Mouse (Mus musculus) neural tube, embryonic 13.5 days (tissue): ENCODE measurements around the gene Rhod. TPM values are rescaled to one million over a fixed set of nuclear protein-coding genes. Genes with fewer than 3 reads are reported as not detected.

Source experiments
- ATAC-seq: fragments of 200-750 bp; cut with Nextera tagmentation; 2 replicates; pipeline ENCODE4 v1.8.0; 2017; ENCODE audit warnings: low read depth, mild to moderate bottlenecking, moderate TSS enrichment, moderate library complexity
- H3K27ac ChIP-seq: fragments of 300-500 bp; sonication (generic); replicated peaks from 2 replicates; pipeline ENCODE4 v1.5.1; 2015; ENCODE audit warnings: moderate library complexity, mild to moderate bottlenecking, inconsistent platforms
- H3K27me3 ChIP-seq: fragments of 300-500 bp; sonication (generic); 2 replicates; pipeline ENCODE4 v1.6.1; 2015; ENCODE audit warnings: mild to moderate bottlenecking, inconsistent platforms
- H3K36me3 ChIP-seq: fragments of 300-500 bp; sonication (generic); 2 replicates; pipeline ENCODE4 v1.6.1; 2015; ENCODE audit warnings: mild to moderate bottlenecking, inconsistent platforms
- H3K4me1 ChIP-seq: fragments of 300-500 bp; sonication (generic); replicated peaks from 2 replicates; pipeline ENCODE4 v1.6.1; 2015; ENCODE audit warnings: inconsistent platforms
- H3K4me2 ChIP-seq: fragments of 300-500 bp; sonication (generic); 2 replicates; pipeline ENCODE4 v1.6.1; 2015; ENCODE audit warnings: inconsistent platforms, mild to moderate bottlenecking, moderate library complexity
- H3K4me3 ChIP-seq: fragments of 300-500 bp; sonication (generic); 2 replicates; pipeline ENCODE4 v1.5.1; 2015; ENCODE audit warnings: mild to moderate bottlenecking, inconsistent platforms
- H3K9ac ChIP-seq: fragments of 300-500 bp; sonication (generic); 2 replicates; pipeline ENCODE4 v1.6.1; 2015; ENCODE audit warnings: moderate library complexity, mild to moderate bottlenecking, inconsistent platforms
- H3K9me3 ChIP-seq: fragments of 300-500 bp; sonication (generic); 2 replicates; pipeline ENCODE4 v1.6.1; 2016; ENCODE audit warnings: inconsistent platforms
- WGBS: fragments of 180-500 bp; shearing (Covaris S2); methylation state at CpG from one replicate; pipeline ENCODE4 v1.1.7; 2015; 5-methylcytosine and 5-hydroxymethylcytosine counted together
- polyA plus RNA-seq: library from polyadenylated mRNA; unstranded; fragments of >200 nt; fragmentation: Nextera tagmentation; extraction: Ambion mirVana; gene quantifications from 2 replicates; pipeline ENCODE4 v1.2.1, GENCODE M21; 2015

Rhod gene
- polyA plus RNA-seq, 1 experiment from 2014 or later: 8.5 TPM

DNA sequence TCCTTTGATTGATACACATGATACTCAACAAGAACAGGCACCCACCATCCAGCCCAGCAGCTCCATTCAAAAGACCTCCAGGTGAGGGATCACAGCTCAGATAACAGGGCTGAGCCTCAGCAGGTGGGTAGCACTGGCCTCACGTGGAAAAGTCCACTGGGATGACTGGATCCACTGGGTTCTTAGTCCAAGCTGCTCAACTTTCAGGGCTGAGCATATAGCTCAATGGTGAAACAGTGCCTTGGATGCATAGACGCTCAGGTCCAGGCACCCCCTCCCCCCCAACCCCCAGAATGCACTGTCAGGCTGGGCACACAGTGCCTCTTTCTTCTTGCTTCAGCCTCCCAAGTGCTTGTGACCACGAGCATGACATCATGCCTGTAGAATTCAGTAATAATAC is 16.2 kb downstream of the Rhod start:
- no peak overlapping the region for H3K4me3 ChIP-seq
- 76% methylated on average over 3 of the region's 3 CpGs for WGBS
- no peak overlapping the region for H3K4me2 ChIP-seq
- H3K27me3 ChIP-seq: no peaks in the 10 kb centered on the region
- no peak overlapping the region for H3K27ac ChIP-seq
- no peaks in the 10 kb centered on the region for H3K9me3 ChIP-seq
- H3K36me3 ChIP-seq: no peaks in the 10 kb centered on the region
- no peak for ATAC-seq
- no peaks in the 10 kb centered on the region for H3K4me1 ChIP-seq
- H3K9ac ChIP-seq: no peak overlapping the region

DNA sequence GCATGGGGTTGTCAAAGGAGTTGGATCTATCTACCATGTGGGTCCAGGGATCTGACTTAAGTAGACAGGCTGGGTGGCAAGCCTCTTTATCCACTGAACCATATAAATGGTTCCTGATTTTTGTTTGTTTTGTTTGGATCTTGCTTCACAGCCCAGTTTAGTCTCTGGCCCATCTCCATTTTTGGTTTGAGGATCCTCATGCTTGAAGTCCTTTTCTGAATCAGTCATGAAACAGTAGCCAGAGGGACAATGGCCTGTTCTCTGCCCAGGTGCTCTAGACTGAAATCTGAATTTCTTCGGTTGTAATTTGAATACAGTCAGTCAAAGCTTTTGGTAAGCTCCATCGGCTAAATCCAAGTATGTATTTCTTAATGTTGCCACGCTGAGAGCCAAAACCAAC is 16.7 kb downstream of the Rhod start:
- Histone ChIP-seq H3K4me2 (no peak overlapping the region), H3K4me1 (no peaks in the 10 kb centered on the region), H3K27me3 (no peaks in the 10 kb centered on the region), H3K27ac (no peak overlapping the region), H3K36me3 (no peaks in the 10 kb centered on the region), H3K4me3 (no peak overlapping the region), H3K9ac (no peak overlapping the region), H3K9me3 (no peaks in the 10 kb centered on the region)
- WGBS: 96% methylated on average over 3 of the region's 3 CpGs
- no peak for ATAC-seq

GRCm38 (mm10) chr19:4420153-4420910 is 18.9 kb downstream of the Rhod start:
- Histone ChIP-seq H3K4me3 (no peak overlapping the region), H3K27me3 (no peaks in the 10 kb centered on the region), H3K9ac (no peak overlapping the region), H3K36me3 (no peaks in the 10 kb centered on the region), H3K9me3 (no peaks in the 10 kb centered on the region), H3K4me2 (no peak overlapping the region), H3K4me1 (no peaks in the 10 kb centered on the region), H3K27ac (no peak overlapping the region)
- 88% methylated on average over 8 of the region's 8 CpGs for WGBS
- no peak for ATAC-seq

DNA sequence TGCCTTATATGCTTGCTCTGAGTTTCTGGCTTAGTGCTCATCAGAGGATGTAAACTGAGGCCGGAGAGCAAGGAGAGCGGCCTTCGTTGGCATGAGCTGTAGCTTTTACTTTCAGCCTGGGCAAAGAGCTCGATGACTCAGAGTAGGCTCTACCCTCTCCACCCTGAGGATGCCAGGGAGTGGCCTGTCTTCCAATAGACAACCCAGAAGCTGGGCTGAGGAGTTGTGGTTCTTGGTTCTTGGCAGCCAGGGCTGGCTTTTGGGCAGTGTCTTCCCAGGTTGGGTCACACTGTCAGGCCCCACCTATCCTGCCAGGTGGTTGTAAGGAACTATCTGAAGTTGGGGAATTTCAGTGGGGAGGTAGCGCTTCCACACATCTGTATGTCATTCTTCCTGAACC is 19.5 kb downstream of the Rhod start:
- 94% methylated on average over 5 of the region's 5 CpGs for WGBS
- ATAC-seq: no peak
- H3K9me3 ChIP-seq: no peaks in the 10 kb centered on the region

GRCm38 (mm10) chr19:4417713-4418112 is 21.5 kb downstream of the Rhod start:
- Histone ChIP-seq H3K27ac (no peak overlapping the region), H3K36me3 (no peaks in the 10 kb centered on the region), H3K4me1 (no peaks in the 10 kb centered on the region), H3K9me3 (no peaks in the 10 kb centered on the region), H3K4me3 (no peak overlapping the region), H3K9ac (no peak overlapping the region), H3K27me3 (no peaks in the 10 kb centered on the region), H3K4me2 (no peak overlapping the region)
- ATAC-seq: no peak

More for the DNA sequence above, 19.5 kb downstream of the Rhod start:
- Histone ChIP-seq H3K4me1 (no peaks in the 10 kb centered on the region), H3K9ac (no peak overlapping the region), H3K27me3 (no peaks in the 10 kb centered on the region), H3K4me3 (no peak overlapping the region), H3K36me3 (no peaks in the 10 kb centered on the region), H3K4me2 (no peak overlapping the region), H3K27ac (no peak overlapping the region)

DNA sequence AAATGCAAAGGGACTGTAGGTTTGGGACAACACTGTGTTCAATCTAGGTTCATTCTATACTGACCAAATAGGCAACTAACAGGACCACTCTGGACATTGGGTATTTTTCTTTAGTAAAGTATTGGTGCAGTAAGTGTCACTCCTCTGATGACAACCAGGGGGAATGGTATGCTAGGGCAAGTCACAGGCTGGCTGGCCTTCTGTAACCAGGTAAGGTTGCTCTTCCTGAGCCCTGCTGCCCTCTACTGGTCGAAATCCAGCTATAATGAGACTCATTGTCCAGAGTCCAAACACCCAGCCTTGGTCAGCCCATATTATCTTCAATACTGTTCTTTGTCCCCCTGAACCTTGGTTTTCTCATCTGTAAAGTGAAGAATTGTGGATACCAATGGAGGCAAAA is 22.0 kb downstream of the Rhod start:
- Histone ChIP-seq H3K4me2 (no peak overlapping the region), H3K9ac (no peak overlapping the region), H3K4me3 (no peak overlapping the region), H3K4me1 (no peaks in the 10 kb centered on the region), H3K36me3 (no peaks in the 10 kb centered on the region), H3K9me3 (no peaks in the 10 kb centered on the region), H3K27ac (no peak overlapping the region), H3K27me3 (no peaks in the 10 kb centered on the region)
- 0% methylated on average over 1 of the region's 1 CpGs for WGBS
- ATAC-seq: no peak

DNA sequence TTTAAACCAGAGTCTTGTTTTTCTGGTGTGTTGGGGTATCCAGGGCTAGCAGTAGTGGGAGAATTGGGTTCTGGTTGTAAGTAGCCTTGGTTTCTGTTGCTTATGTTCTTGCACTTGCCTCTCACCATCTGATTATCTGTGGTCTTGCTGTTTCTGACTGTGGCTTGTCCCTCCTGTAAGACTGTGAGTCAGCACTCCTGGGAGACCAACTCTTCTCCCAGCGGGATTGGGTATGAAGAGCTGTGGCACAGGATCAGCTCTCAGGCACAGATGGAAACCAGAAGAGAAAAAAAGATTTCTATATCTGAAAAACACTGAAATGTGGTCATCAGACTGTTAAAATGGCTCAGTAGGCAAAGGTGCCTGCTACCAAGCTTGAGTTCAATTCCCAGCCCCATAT is 24.6 kb downstream of the Rhod start:
- H3K4me2 ChIP-seq: no peak overlapping the region
- no peak overlapping the region for H3K9ac ChIP-seq
- 83% methylated on average over 1 of the region's 1 CpGs for WGBS
- no peak overlapping the region for H3K27ac ChIP-seq
- no peaks in the 10 kb centered on the region for H3K4me1 ChIP-seq
- no peaks in the 10 kb centered on the region for H3K36me3 ChIP-seq
- H3K4me3 ChIP-seq: no peak overlapping the region
- H3K9me3 ChIP-seq: no peaks in the 10 kb centered on the region
- no peak for ATAC-seq
- H3K27me3 ChIP-seq: no peaks in the 10 kb centered on the region

- Histone ChIP-seq H3K4me3 (no peak overlapping the region), H3K9ac (no peak overlapping the region), H3K4me2 (no peak overlapping the region), H3K27me3 (no peaks in the 10 kb centered on the region), H3K4me1 (no peaks in the 10 kb centered on the region), H3K9me3 (no peaks in the 10 kb centered on the region), H3K36me3 (no peaks in the 10 kb centered on the region), H3K27ac (no peak overlapping the region)
- 60% methylated on average over 2 of the region's 2 CpGs for WGBS
- ATAC-seq: no peak
Observed at GRCm38 (mm10) chr19:4409062-4409461, 30.2 kb downstream of the Rhod start.

- ATAC-seq: no peak
- H3K4me2 ChIP-seq: no peak overlapping the region
- H3K4me1 ChIP-seq: no peaks in the 10 kb centered on the region
- H3K4me3 ChIP-seq: no peak overlapping the region
- no peaks in the 10 kb centered on the region for H3K9me3 ChIP-seq
- no peaks in the 10 kb centered on the region for H3K27me3 ChIP-seq
- WGBS: 97% methylated on average over 2 of the region's 2 CpGs
- no peaks in the 10 kb centered on the region for H3K36me3 ChIP-seq
- H3K27ac ChIP-seq: no peak overlapping the region
- H3K9ac ChIP-seq: no peak overlapping the region
Observed at GRCm38 (mm10) chr19:4404840-4405239, 34.4 kb downstream of the Rhod start.

- H3K4me2 ChIP-seq: peak overlapping the region; percentile 87; the same call in 1 of the 2 replicates
- peaks cover 18% of the 10 kb centered on the region for H3K4me1 ChIP-seq
- peak overlapping the region; percentile 100; the same call in 1 of the 2 replicates for H3K4me3 ChIP-seq
- no peaks in the 10 kb centered on the region for H3K27me3 ChIP-seq
- H3K36me3 ChIP-seq: no peaks in the 10 kb centered on the region
- no peak for ATAC-seq
- WGBS: 74% methylated on average over 4 of the region's 4 CpGs
- no peak overlapping the region for H3K9ac ChIP-seq
- H3K9me3 ChIP-seq: no peaks in the 10 kb centered on the region
- no peak overlapping the region for H3K27ac ChIP-seq
Observed at GRCm38 (mm10) chr19:4398959-4399358, 40.3 kb downstream of the Rhod start.

DNA sequence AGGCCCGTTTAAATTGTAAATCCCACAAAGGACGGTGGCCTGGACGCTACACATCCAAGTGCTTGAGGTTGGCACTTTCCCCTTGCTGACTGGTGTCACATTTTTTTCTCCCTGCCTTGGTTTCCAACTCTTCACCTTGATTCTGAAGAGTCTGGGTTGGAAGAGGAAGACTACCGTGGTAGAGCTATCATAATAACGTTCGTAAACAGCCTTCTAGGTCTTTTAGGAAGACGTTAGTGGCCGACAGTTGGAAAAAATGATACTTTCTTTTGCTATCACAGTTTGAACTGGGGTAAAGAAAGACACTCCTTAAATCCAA is 40.6 kb downstream of the Rhod start:
- Histone ChIP-seq H3K4me3 (peak overlapping the region; percentile 100), H3K9ac (peak overlapping the region; percentile 85), H3K9me3 (no peaks in the 10 kb centered on the region), H3K36me3 (no peaks in the 10 kb centered on the region), H3K27ac (peak overlapping the region; percentile 94), H3K4me1 (peaks cover 21% of the 10 kb centered on the region), H3K4me2 (peak overlapping the region; percentile 87), H3K27me3 (no peaks in the 10 kb centered on the region)
- no peak for ATAC-seq
- WGBS: 30% methylated on average over 8 of the region's 8 CpGs

DNA sequence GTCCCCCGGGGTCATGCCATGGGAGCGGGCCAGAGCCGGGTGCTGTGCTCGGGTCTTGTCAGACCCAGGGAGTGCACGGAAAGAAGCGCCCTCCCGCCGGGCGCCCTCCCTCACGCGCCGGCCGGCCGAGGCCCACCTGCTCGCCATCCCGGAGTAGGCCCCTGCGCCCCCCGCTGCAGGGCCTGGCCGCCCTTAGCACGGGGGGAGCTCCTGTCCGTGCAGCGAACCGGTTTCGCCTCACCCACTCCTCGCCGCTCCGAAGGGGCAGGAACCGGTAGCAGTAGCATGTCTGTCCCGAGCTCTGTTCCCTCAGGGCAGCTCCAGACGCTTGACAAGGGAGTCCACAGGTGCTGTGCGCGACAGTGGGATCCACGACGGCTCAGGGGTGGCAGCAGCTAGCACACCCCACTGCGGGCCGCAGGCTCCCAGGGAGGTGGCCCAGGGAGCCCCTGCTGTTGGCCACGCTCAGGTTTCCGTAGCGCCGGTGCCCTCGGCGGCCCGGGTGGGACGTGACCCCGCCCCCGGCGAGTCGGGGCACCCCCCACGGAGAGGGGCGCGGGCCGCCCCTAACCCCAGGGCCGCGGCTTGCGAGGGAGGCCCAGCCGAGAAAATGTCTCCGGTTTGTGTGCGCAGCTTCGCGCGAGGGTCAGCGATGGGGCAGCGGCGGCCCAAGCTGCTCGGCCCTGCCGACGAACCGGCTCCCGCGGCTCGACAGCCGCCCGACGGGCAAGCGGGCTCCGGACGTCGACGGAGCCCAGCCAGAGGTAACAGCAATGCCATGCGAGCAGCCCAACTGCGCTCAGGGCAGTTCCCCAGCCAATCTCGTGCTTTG is 41.2 kb downstream of the Rhod start, which contains the start of gene Kdm2a:
Gene Kdm2a (minus strand): TSS at position 488 of the 832 bp plus-strand sequence.
- Histone ChIP-seq H3K4me3 (peak within 1 kb of the TSS; percentile 100), H3K36me3 (no peaks in the 10 kb centered on the region), H3K9me3 (no peaks in the 10 kb centered on the region), H3K27ac (peak within 1 kb of the TSS; percentile 94), H3K4me2 (peak within 1 kb of the TSS; percentile 87), H3K4me1 (peaks cover 26% of the 10 kb centered on the region), H3K9ac (peak within 1 kb of the TSS; percentile 85), H3K27me3 (no peaks in the 10 kb centered on the region)
- WGBS: under 1% methylated on average over 82 of the region's 82 CpGs
- ATAC-seq: peak; percentile 55
